Mouse (Mus musculus): ENCODE data around the gene Mxd3. TPM values are rescaled to one million over a fixed set of nuclear protein-coding genes. Genes with fewer than 3 reads are reported as not detected.

Gene Mxd3
- total RNA-seq (2014; rRNA removed) (10.1 and 10.5 TPM in 2 replicates), polyA plus RNA-seq (2015; fragmentation: Nextera tagmentation; extraction: Ambion mirVana) (7.3 and 9.4 TPM in 2 replicates)

DNA sequence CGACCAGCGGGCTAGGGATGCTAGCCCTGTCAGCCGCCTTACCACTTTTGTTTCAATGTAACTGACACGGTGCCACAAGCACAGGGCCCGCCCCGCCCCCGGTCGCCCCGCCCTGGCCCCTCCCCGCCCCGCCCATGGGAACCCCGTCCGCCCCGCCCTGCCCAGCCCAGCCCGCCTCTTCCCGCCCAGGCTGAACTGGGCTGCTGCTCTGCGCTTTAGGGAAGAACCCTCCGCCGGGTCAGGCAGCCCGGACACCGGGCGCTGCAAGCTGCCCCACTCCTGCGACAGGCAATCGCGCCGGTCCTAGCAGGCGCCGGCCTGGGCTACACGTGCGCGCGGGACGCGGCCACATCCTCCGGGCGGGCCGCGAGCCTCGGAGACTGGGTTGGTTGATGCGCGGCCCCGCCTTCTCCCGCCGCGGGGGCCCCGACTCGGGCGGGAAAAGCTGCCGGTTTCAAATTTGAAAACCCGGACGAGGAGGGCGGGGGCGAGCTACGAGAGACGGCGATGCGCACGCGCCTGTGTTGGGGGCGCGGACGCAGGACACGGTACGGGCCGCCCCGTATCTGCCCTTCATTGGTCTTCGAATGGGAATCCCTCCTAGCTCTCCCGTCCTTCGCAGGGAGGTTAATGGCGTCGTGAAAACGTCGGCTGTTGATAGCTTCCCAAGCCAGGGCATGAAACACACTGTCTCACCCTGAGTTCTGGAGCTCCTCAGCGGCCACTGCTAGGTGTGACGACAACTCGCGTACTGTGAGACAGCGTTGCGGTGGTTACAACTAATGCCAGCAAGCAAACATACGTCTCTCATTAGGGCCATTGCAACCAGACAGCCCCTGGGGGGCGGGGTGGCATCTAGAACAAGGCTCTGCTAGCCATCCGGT lies at the start of gene Mxd3:
Mxd3 (minus strand) TSS at position 141 of the 884 bp plus-strand sequence.
- under 1% methylated on average over 75 of the region's 82 CpGs for WGBS
- Histone ChIP-seq H3K27ac (ENCODE audit: low read depth, low read length) (peak within 1 kb of the TSS; percentile 45; the same call in 1 of the 2 replicates), H3K9ac (peak within 1 kb of the TSS; percentile 60), H3K36me3 (ENCODE audit: insufficient read depth) (peaks cover 10% of the 10 kb centered on the region), H3K4me3 (ENCODE audit: low read depth, low read length) (peak within 1 kb of the TSS; percentile 69), H3K4me1 (ENCODE audit: insufficient read depth) (peaks cover 5% of the 10 kb centered on the region; the same call in 1 of the 2 replicates), H3K9me3 (ENCODE audit: low read length) (no peaks in the 10 kb centered on the region), H3K27me3 (ENCODE audit: insufficient read depth, low read length) (no peaks in the 10 kb centered on the region), H3K4me2 (ENCODE audit: low read depth) (peak within 1 kb of the TSS; percentile 95)
- TF ChIP-seq CTCF (IDR thresholded peaks at IDR 0.05; ENCODE audit: low read depth), result no peak
- DNase-seq, result peak; percentile 93
- ATAC-seq, result peak; percentile 87

GRCm38 (mm10) chr13:55378907-55379580 lies 49.4 kb upstream of the Mxd3 start:
- Histone ChIP-seq H3K9ac (no peak overlapping the region), H3K36me3 (ENCODE audit: insufficient read depth) (no peaks in the 10 kb centered on the region), H3K4me2 (ENCODE audit: low read depth) (no peak overlapping the region), H3K4me1 (ENCODE audit: insufficient read depth) (no peaks in the 10 kb centered on the region), H3K4me3 (ENCODE audit: low read depth, low read length) (no peak overlapping the region), H3K9me3 (ENCODE audit: low read length) (no peaks in the 10 kb centered on the region), H3K27ac (ENCODE audit: low read depth, low read length) (no peak overlapping the region), H3K27me3 (ENCODE audit: insufficient read depth, low read length) (peaks cover 32% of the 10 kb centered on the region)
- DNase-seq, result no peak
- WGBS, result 8% methylated on average over 32 of the region's 32 CpGs
- no peak for ATAC-seq
- TF ChIP-seq CTCF (IDR thresholded peaks at IDR 0.05; ENCODE audit: low read depth), result no peak

DNA sequence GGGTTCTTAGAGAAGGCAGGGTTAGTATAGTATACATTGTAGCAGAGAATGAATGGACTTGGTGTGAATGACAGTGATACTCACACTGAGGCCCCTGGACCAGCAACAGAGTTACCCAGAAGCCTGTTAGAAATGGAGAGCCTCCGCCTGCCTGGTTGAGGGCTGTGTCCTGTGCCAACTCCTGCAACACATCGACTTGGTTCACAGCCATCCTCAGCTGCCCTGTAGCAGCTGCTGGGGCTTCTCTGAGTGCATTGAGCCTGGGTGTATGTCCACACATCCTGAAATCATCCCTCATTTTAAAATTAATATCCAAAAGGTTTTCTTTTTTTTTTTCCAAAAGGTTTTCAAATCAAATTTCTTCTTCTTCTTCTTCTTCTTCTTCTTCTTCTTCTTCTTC lies 46.3 kb upstream of the Mxd3 start:
- ATAC-seq, result no peak
- no peak overlapping the region for H3K4me3 ChIP-seq (ENCODE audit: low read depth, low read length)
- H3K36me3 ChIP-seq (ENCODE audit: insufficient read depth), result no peaks in the 10 kb centered on the region
- TF ChIP-seq CTCF (IDR thresholded peaks at IDR 0.05; ENCODE audit: low read depth), result no peak
- 53% methylated on average over 2 of the region's 2 CpGs for WGBS
- H3K9ac ChIP-seq, result no peak overlapping the region
- H3K9me3 ChIP-seq (ENCODE audit: low read length), result no peaks in the 10 kb centered on the region
- H3K27me3 ChIP-seq (ENCODE audit: insufficient read depth, low read length), result peaks cover 25% of the 10 kb centered on the region
- H3K27ac ChIP-seq (ENCODE audit: low read depth, low read length), result no peak overlapping the region
- DNase-seq, result no peak
- no peaks in the 10 kb centered on the region for H3K4me1 ChIP-seq (ENCODE audit: insufficient read depth)
- no peak overlapping the region for H3K4me2 ChIP-seq (ENCODE audit: low read depth)

- Histone ChIP-seq H3K27ac (ENCODE audit: low read depth, low read length) (no peak overlapping the region), H3K4me2 (ENCODE audit: low read depth) (no peak overlapping the region), H3K9ac (no peak overlapping the region), H3K9me3 (ENCODE audit: low read length) (no peaks in the 10 kb centered on the region), H3K27me3 (ENCODE audit: insufficient read depth, low read length) (peaks cover 18% of the 10 kb centered on the region), H3K4me3 (ENCODE audit: low read depth, low read length) (no peak overlapping the region), H3K36me3 (ENCODE audit: insufficient read depth) (no peaks in the 10 kb centered on the region), H3K4me1 (ENCODE audit: insufficient read depth) (no peaks in the 10 kb centered on the region)
- 67% methylated on average over 6 of the region's 6 CpGs for WGBS
- DNase-seq, result no peak
- ATAC-seq, result no peak
- no peak for TF ChIP-seq CTCF (IDR thresholded peaks at IDR 0.05; ENCODE audit: low read depth)
Measured at GRCm38 (mm10) chr13:55374206-55374924, 44.7 kb upstream of the Mxd3 start.

DNA sequence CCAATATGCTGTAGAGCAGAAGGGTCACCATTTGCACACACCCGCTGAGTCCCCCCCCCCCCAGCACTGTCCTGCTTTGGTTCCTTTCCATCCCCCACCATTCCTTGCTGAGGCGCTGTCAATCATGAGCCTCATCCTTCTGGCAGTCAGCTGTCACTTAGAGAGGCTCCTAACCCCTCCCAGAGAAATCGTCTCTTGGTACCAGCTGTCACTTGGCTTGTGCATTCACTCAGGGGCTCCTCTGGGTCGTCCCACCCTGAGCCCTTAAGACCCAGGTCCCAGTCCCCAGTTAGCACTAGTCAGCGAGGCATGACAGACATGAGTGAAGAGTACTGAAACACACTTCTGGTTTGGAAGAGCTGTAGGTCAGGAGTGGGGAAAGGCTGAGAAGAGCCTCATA lies 42.1 kb upstream of the Mxd3 start:
- WGBS, result 54% methylated on average over 5 of the region's 5 CpGs
- peaks cover 7% of the 10 kb centered on the region; the same call in 1 of the 2 replicates for H3K27me3 ChIP-seq (ENCODE audit: insufficient read depth, low read length)
- no peak overlapping the region for H3K9ac ChIP-seq
- H3K9me3 ChIP-seq (ENCODE audit: low read length), result no peaks in the 10 kb centered on the region
- no peak overlapping the region for H3K27ac ChIP-seq (ENCODE audit: low read depth, low read length)
- H3K4me1 ChIP-seq (ENCODE audit: insufficient read depth), result no peaks in the 10 kb centered on the region
- no peaks in the 10 kb centered on the region for H3K36me3 ChIP-seq (ENCODE audit: insufficient read depth)
- no peak for TF ChIP-seq CTCF (IDR thresholded peaks at IDR 0.05; ENCODE audit: low read depth)
- no peak for DNase-seq
- no peak overlapping the region for H3K4me2 ChIP-seq (ENCODE audit: low read depth)
- no peak overlapping the region for H3K4me3 ChIP-seq (ENCODE audit: low read depth, low read length)
- ATAC-seq, result no peak

GRCm38 (mm10) chr13:55371007-55371681 lies 41.5 kb upstream of the Mxd3 start:
- no peak overlapping the region for H3K27ac ChIP-seq (ENCODE audit: low read depth, low read length)
- H3K36me3 ChIP-seq (ENCODE audit: insufficient read depth), result no peaks in the 10 kb centered on the region
- ATAC-seq, result no peak
- no peak overlapping the region for H3K9ac ChIP-seq
- H3K9me3 ChIP-seq (ENCODE audit: low read length), result no peaks in the 10 kb centered on the region
- H3K4me3 ChIP-seq (ENCODE audit: low read depth, low read length), result no peak overlapping the region
- H3K4me2 ChIP-seq (ENCODE audit: low read depth), result no peak overlapping the region
- WGBS, result 70% methylated on average over 8 of the region's 8 CpGs
- no peaks in the 10 kb centered on the region for H3K4me1 ChIP-seq (ENCODE audit: insufficient read depth)
- no peak for TF ChIP-seq CTCF (IDR thresholded peaks at IDR 0.05; ENCODE audit: low read depth)
- DNase-seq, result no peak
- peaks cover 7% of the 10 kb centered on the region; the same call in 1 of the 2 replicates for H3K27me3 ChIP-seq (ENCODE audit: insufficient read depth, low read length)
